Mouse (Mus musculus) myocyte (in vitro differentiated cells): ENCODE results near the gene Zhx3.

Experiments used
- E2F4 ChIP-seq: IDR thresholded peaks from one replicate; pipeline ENCODE4 v1.6.1; 2011; ENCODE audit warnings: mild to moderate bottlenecking, control low read depth, moderate library complexity; ENCODE audit not compliant: insufficient read depth
- MYOG ChIP-seq, 3 experiments: IDR thresholded peaks; one replicate each; pipeline ENCODE4 v1.6.1; 2011; ENCODE audit warnings: control low read depth in 2 of 3, low read depth in 2 of 3, mild to moderate bottlenecking in 2 of 3; ENCODE audit not compliant: insufficient read length in 2 of 3, control insufficient read depth in 1 of 3, insufficient read depth in 1 of 3
- POLR2A ChIP-seq: IDR thresholded peaks from one replicate; pipeline ENCODE4 v1.6.1; 2011; ENCODE audit warnings: low read depth, mild to moderate bottlenecking, control low read depth, moderate library complexity; ENCODE audit not compliant: insufficient read length
- USF1 ChIP-seq: IDR thresholded peaks from one replicate; pipeline ENCODE4 v1.6.1; 2011; ENCODE audit warnings: low read depth, mild to moderate bottlenecking, control low read depth, moderate library complexity

- TF ChIP-seq MYOG (IDR thresholded peaks at IDR 0.05; ENCODE audit: control insufficient read depth in 1 of 3, insufficient read depth in 1 of 3, insufficient read length in 2 of 3, low read depth in 2 of 3) (no peak), POLR2A (no peak), E2F4 (no peak), USF1 (no peak)
Observed at GRCm38 (mm10) chr2:160766371-160766771, 106.4 kb downstream of the Zhx3 start.
